Mouse (Mus musculus): ENCODE results near the gene Tapbp. TPM values are rescaled to one million over a fixed set of nuclear protein-coding genes. Genes with fewer than 3 reads are reported as not detected.

Tapbp gene
- polyA plus RNA-seq, 2 experiments from 2014 or later, result 348 to 555 TPM

DNA sequence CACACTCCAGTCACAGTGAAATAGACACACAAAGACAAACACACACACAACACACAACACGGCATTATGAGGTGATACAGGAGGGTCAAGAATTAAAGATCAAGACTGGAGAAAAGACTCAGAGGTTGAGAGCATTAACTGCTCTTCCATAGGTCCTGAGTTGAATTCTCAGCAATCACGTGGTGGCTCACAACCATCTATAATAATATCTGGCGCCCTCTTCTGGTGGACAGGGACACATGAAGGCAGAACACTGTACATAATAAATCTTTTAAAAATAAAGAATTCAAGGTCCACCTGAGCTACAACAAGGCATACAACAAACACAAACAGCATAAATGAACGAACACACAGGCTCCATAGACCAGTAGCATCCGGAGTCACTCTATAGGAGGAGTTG is 53.2 kb downstream of the Tapbp start:
- peak; percentile 72 for ATAC-seq

DNA sequence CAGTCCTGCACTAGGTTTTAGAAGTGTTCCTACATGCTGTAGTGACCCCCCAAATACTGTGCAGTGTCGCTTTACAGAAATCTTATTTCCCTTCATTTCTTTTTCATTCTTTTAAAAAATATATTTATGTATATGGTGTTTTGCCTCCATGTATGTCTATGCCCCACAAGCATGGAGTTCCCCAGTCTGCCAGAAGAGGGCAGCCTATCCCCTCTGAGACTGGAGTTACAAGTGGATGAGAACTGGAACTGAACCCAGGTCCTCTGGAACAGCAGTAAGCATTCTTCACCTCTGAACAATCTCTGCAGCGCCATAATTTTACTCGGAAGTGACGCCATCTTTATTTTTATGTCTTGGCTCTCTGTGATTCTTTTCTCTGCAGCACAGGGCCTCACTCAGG is 53.7 kb downstream of the Tapbp start:
- no peak for ATAC-seq

DNA sequence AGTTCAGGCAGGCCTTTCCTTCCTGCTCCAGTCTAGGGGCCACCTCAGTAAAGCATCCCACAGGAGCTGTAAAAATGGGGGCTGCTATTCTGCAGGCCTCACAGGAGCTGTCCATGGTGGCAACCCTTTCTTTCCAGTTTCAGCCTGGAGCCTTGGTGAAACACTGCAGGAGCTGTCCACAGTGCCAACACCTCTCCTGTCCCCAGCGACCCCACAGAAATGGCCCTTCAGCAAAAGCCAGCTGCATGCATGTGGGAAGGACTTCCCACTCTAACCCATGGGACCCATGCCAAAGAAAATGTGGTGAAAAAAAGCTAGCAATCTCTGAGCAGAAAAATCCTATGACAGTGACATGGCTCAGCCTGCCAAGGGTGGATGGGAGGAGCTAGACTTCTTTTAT is 57.0 kb downstream of the Tapbp start:
- no peak for ATAC-seq

DNA sequence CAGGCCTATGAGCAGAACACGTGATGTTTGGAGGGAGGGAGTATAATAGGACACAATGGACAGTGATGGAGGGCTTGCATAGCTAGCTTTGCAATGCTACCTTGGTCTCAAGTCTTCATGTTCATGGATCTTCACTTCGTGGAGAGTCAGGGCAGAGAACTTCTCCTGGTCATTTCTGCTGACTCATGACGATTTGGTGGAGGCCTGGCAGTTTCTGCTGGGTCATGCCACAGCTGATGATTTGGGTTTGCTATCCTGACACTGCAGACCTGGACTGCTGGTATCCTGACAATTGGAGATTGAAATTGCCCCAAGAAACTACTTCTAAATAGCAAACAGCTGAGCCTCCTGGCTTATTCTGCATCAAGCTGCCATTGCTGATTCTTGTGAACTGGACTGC is 57.9 kb downstream of the Tapbp start:
- no peak for ATAC-seq

DNA sequence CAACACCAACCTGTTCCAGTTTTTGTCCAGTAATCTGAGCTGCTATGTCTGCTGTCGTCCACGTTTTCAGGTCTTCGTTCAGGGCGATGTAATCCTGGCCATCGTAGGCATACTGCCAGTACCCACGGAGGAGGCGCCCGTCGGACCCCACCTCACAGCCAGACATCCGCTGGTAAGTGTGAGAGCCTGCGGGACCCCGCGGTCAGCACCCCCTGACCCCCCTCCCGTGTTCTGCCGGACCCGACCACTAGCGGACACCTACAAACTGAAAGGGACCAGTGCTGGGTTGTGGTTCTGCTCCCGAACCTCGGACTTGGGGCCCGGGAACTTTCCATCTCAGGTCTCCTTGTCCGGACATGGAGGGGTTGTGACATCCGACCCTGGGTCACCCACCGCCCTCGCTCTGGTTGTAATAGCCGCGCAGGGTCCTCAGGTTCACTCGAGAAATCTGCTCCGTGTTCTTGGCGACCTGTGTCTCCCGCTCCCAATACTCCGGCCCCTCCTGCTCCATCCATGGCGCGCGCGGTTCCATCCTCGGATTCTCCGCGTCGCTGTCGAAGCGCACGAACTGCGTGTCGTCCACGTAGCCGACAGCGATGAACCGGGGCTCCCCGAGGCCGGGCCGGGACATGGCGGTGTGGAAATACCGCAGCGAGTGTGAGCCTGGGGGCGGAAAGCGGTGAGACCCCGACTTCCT is 62.3 kb downstream of the Tapbp start:
- no peak for ATAC-seq

DNA sequence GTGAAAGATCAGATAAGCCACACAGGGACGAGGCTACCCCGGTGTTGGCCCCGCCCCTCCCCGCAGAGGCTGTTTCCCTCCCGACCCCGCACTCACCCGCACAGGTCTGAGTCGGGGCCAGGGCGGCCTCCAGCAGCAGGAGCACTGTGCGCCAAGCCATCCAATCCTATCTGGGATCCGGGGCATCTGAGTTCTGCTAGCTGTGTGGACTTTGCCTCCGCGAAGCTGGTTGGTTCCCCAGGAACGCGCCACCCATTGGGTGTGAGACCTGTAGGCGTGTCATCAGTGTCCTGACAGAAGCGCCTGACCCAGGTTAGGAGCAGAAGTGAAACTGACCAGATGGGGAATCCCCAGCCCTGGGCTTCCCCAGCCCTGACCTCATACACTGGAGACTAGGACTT is 62.9 kb downstream of the Tapbp start:
- ATAC-seq, result peak; percentile 74

Other genes with a start within 250 kb of the Tapbp start
- gene Hnrnpm, start 229.0 kb upstream of the Tapbp start, polyA plus RNA-seq (2017; shearing (Covaris generic)), result 100 to 1,000 TPM; 297 to 326 TPM
- gene March2, start 197.2 kb upstream of the Tapbp start, polyA plus RNA-seq (2017; shearing (Covaris generic)), result 10 to 100 TPM; 23.1 to 24.4 TPM
- 100 to 1,000 TPM; 257 to 400 TPM for gene Rab11b, start 155.4 kb upstream of the Tapbp start, polyA plus RNA-seq (2017; shearing (Covaris generic))
- 1 to 10 TPM; 4.4 to 6.1 TPM for gene Angptl4, start 134.1 kb upstream of the Tapbp start, polyA plus RNA-seq (2017; shearing (Covaris generic))
- gene Kank3, start 105.4 kb upstream of the Tapbp start, polyA plus RNA-seq (2017; shearing (Covaris generic)), result 1 to 10 TPM; 6.3 to 8.9 TPM
- gene Rps28, start 91.3 kb upstream of the Tapbp start, polyA plus RNA-seq (2017; shearing (Covaris generic)), result 1,000 to 10,000 TPM; 1,453 to 2,471 TPM
- gene Ndufa7, start 91.3 kb upstream of the Tapbp start, polyA plus RNA-seq (2017; shearing (Covaris generic)), result 100 to 1,000 TPM; 377 to 404 TPM
- gene Cd320, start 72.8 kb upstream of the Tapbp start, polyA plus RNA-seq (2017; shearing (Covaris generic)), result 10 to 100 TPM; 11.0 to 11.9 TPM
- gene Gm7029, start 42.1 kb upstream of the Tapbp start, polyA plus RNA-seq (2017; shearing (Covaris generic)), result not detected
- gene Kifc1, start 25.2 kb upstream of the Tapbp start, polyA plus RNA-seq (2017; shearing (Covaris generic)), result 1 to 10 TPM; 1.3 to 4.7 TPM
- 1 to 10 TPM; 2.0 to 3.1 TPM for gene Platr17, start 10.8 kb upstream of the Tapbp start, polyA plus RNA-seq (2017; shearing (Covaris generic))
- 100 to 1,000 TPM; 117 to 200 TPM for gene Daxx, start 6.5 kb upstream of the Tapbp start, polyA plus RNA-seq (2017; shearing (Covaris generic))
- gene Zbtb22, start within 50 bp of the Tapbp start, polyA plus RNA-seq (2017; shearing (Covaris generic)), result 1 to 10 TPM; 3.6 to 3.8 TPM
- 10 to 100 TPM; 30.2 to 31.4 TPM for gene Rgl2, start 13.6 kb downstream of the Tapbp start, polyA plus RNA-seq (2017; shearing (Covaris generic))
- 100 to 1,000 TPM; 121 to 141 TPM for gene Pfdn6, start 24.4 kb downstream of the Tapbp start, polyA plus RNA-seq (2017; shearing (Covaris generic))
- 10 to 100 TPM; 11.5 to 14.3 TPM for gene Wdr46, start 24.8 kb downstream of the Tapbp start, polyA plus RNA-seq (2017; shearing (Covaris generic))
- 10 to 100 TPM; 13.2 to 21.0 TPM for gene B3galt4, start 35.6 kb downstream of the Tapbp start, polyA plus RNA-seq (2017; shearing (Covaris generic))
- gene Vps52, start 39.9 kb downstream of the Tapbp start, polyA plus RNA-seq (2017; shearing (Covaris generic)), result 10 to 100 TPM; 27.4 to 47.4 TPM
- 1,000 to 10,000 TPM; 6,766 to 6,959 TPM for gene Rps18, start 40.1 kb downstream of the Tapbp start, polyA plus RNA-seq (2017; shearing (Covaris generic))
- 1,000 to 10,000 TPM; 5,395 to 7,513 TPM for gene H2-K1, start 84.4 kb downstream of the Tapbp start, polyA plus RNA-seq (2017; shearing (Covaris generic))
- gene Ring1, start 108.8 kb downstream of the Tapbp start, polyA plus RNA-seq (2017; shearing (Covaris generic)), result 1 to 10 TPM; 2.2 to 2.3 TPM
- gene H2-Ke6, start 112.2 kb downstream of the Tapbp start, polyA plus RNA-seq (2017; shearing (Covaris generic)), result 10 to 100 TPM; 20.9 to 21.4 TPM
- 10 to 100 TPM; 53.0 to 92.6 TPM for gene Slc39a7, start 115.8 kb downstream of the Tapbp start, polyA plus RNA-seq (2017; shearing (Covaris generic))
- 10 to 100 TPM; 11.2 to 12.5 TPM for gene Rxrb, start 115.9 kb downstream of the Tapbp start, polyA plus RNA-seq (2017; shearing (Covaris generic))
- under 1 TPM; 0.15 to 0.42 TPM for gene Col11a2, start 123.5 kb downstream of the Tapbp start, polyA plus RNA-seq (2017; shearing (Covaris generic))
- gene H2-Oa, start 176.4 kb downstream of the Tapbp start, polyA plus RNA-seq (2017; shearing (Covaris generic)), result 10 to 100 TPM; 56.0 to 68.2 TPM
- gene H2-DMa, start 203.6 kb downstream of the Tapbp start, polyA plus RNA-seq (2017; shearing (Covaris generic)), result 100 to 1,000 TPM; 144 to 205 TPM
- gene Brd2, start 206.7 kb downstream of the Tapbp start, polyA plus RNA-seq (2017; shearing (Covaris generic)), result 100 to 1,000 TPM; 108 to 154 TPM
- 10 to 100 TPM in 1 of 2 experiments, 1 to 10 TPM in 1; 3.7 to 27.1 TPM for gene H2-DMb2, start 227.4 kb downstream of the Tapbp start, polyA plus RNA-seq (2017; shearing (Covaris generic))
- 1 to 10 TPM; 3.4 to 6.2 TPM for gene H2-DMb1, start 237.2 kb downstream of the Tapbp start, polyA plus RNA-seq (2017; shearing (Covaris generic))